Mouse (Mus musculus) liver, adult 2 months (tissue): ENCODE measurements around the gene Fam189a1.

Experiments used
- CTCF ChIP-seq: fragments of 200-500 bp; IDR thresholded peaks from 2 replicates; pipeline ENCODE4 v1.5.1; 2011; ENCODE audit warnings: low read depth, low read length, control low read depth
- POLR2A ChIP-seq: fragments of 200-500 bp; IDR thresholded peaks from 2 replicates; pipeline ENCODE4 v1.6.1; 2011; ENCODE audit warnings: low read length, control low read depth; ENCODE audit not compliant: insufficient read depth; ENCODE audit errors: extremely low read depth

DNA sequence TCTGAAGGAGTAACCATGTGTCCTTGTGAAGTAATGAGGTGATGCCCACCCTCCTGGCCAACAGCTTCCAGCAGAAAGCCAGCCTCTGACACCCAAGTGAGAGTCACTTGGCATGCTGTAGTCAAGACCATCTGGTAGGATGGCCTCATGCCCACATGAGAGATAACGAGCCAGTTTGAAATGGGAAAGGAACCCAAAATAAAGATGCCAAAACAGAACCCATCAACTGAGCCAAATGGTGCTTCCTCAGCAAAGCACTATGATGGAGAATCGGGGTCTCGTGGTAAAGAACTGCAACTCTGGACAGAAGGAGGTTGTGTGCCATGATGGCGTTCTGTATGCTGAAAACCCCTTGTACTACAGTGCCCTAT, 51.3 kb downstream of the Fam189a1 start:
- TF ChIP-seq CTCF (no peak), POLR2A (no peak)
